Mouse (Mus musculus) ovary, postnatal 14 days (tissue): ENCODE measurements around the gene Anks1b.

Source experiments
- DNase-seq: peaks from one replicate; pipeline ENCODE4 v3.0.0; 2022; ENCODE audit warnings: low spot score

Anks1b gene

DNA sequence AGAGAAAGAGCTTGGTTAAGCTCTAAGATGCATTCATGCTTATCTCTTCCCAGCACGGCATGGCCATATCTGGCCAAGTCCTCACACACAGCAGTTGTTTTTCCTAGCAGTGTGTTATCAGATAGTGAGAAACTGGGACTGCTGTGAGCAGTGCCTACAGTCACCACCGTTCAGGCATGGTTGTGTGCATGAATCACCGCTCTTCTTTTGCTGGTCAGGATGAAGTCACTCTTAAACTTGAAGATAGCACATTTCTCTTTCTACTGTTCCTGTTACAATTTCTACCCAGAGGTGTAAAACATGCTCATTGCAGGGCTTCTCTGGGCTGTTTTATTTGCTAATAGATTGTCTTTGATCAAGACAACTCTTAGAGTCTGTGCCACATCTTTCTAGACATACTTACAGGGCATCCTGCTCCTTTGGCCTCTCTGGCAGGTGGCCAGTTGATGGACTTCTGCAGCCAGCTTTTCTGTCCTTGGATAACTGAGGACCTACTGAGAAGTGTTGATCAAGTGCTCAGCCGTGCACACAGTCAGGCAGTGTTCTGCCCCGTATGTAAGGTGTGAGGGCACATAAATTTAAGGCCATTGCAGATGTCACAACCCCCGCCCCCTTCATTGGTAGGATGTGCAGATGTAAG lies 296.8 kb downstream of the Anks1b start:
- DNase-seq = no peak

DNA sequence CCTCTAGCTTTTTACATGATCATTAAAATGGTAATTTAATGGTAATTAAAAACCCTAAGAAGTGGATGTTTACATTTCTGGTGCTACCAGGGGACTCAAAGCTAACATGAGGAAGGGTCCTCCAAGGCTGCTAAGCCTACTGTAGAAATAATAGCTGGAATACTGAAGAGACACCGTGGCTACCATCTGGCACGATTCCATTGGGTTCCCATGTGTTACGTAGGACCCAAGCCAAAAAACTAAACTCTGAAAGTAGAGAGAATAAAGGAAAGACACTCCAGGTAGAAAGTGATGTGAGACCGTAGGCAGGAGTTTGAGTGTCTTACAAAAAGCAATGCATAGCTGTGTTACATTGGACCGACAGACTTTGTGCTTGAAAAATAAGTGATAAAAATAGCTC lies 317.1 kb downstream of the Anks1b start:
- no peak for DNase-seq

DNA sequence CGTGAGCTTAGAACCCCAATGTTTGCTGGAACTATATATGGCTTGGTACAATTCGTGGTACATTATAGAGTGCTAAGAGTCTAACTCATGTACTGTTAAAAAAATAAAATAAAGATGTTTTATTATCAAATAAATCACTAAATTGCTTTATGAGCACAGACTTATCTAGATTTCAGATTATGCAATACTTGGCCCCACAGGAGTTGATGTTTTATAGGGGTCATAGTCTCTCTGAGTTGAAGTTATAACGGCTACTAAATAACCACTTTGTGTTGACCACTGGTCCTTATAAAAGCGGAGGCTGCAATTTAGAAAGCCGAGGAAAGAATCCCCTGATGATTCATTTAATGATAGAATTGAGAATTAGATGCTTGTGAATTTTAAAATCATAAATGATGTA lies 323.6 kb downstream of the Anks1b start:
- DNase-seq = no peak

DNA sequence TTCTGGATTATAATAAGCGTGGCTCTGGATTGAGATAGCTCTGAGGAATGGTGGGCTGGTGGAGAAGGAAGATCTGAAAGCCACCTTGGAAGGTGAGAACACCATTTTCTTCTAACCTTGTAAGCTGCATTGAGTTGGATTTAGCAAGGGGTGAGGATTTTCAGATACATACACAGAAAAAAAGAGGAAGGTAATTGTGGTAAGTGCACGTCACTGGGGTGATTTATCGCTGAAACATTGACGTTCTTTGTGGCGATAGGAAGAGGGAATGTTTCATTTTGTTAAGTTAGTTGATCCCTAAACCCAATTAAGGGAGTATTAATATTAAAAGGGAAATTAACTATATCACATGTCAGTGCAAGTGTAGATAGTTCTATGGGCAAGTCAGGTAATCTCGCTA lies 336.7 kb downstream of the Anks1b start:
- DNase-seq = no peak

DNA sequence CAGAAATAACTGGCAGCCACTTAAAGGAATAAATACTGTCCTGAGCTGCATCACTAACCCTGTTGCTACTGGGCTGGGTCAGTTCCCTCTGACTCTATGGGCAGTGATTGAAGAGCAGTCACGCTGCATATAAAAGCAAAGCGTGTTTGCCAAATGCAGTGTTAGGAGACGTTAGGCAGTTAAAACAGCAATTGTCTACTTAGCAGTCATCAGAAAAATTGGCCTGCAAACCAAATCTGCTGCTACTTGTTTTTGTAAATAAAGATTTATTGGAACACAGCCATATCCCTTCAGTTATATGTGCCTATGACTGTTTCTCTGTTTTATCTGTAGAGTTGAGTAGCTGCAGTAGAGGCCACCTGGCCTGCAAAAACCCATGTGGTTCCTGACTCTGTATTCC lies 347.2 kb downstream of the Anks1b start:
- DNase-seq = no peak

DNA sequence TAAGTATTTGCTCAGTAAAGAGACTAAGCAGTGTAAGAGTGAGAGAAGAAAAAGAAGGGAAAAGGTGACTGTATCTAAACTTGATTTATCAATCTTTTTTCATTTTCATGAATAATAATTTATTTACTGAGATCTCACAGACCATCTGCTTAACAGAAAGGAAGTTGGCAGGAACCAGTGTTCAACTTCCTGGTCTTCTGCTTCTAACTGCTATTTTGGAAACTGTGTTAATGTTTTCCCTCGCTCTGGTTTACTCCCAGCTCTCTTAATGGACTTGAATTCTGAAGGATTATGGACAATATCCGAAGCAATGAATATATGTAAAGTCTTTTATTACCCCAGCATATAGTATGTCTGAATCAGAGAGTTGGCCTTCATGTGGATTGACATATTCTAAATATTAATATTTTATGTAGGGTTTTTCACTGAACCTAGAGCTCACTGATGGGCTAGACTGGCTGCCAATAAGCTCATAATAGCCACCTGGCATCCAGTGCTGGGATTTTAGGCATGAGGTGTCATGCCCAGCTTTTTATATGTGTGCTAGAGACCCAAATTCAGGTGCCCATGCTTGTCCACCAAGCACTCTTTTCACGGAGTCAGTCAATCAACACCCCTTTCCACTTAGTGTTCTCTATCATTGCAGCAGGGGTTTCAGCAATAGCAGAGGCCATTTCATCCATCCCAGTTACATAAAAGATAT lies 349.6 kb downstream of the Anks1b start:
- DNase-seq = no peak

DNA sequence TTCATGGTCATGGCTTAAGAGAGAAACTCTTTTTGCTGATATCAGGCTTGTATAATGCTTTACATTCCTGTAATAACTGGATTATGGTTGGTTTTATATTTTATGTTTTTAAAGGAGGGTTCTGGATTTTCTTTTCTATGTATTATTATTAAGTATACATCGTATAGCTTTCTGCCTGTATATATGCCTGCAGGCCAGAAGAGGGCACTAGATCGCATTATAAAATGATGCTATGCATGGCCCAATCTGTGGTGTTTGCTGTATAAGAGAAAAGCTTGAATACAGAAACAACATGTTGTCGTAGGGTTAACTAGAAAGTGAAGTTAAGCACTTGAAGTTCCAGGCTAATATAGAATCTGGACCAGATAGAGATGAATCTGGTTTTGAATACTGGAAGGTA lies 362.0 kb downstream of the Anks1b start:
- no peak for DNase-seq

DNA sequence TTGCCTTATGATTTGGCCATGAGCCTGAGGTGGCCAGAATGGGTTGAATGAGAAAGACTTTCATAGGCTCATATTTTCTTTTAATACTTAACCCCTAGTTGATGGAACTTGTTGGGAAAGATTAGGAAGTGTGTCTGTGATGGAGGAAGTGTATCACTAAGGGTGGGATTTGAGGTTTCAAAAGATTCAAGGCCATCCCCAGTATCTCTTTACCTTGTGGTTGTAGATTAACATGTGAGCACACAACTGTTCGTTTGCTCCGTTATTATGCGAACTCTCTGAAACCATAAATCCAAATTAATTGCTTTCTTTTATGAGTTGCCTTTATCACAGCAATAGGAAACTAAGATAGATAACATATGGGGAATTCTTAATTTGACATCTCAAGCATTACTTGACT lies 364.0 kb downstream of the Anks1b start:
- DNase-seq = no peak

DNA sequence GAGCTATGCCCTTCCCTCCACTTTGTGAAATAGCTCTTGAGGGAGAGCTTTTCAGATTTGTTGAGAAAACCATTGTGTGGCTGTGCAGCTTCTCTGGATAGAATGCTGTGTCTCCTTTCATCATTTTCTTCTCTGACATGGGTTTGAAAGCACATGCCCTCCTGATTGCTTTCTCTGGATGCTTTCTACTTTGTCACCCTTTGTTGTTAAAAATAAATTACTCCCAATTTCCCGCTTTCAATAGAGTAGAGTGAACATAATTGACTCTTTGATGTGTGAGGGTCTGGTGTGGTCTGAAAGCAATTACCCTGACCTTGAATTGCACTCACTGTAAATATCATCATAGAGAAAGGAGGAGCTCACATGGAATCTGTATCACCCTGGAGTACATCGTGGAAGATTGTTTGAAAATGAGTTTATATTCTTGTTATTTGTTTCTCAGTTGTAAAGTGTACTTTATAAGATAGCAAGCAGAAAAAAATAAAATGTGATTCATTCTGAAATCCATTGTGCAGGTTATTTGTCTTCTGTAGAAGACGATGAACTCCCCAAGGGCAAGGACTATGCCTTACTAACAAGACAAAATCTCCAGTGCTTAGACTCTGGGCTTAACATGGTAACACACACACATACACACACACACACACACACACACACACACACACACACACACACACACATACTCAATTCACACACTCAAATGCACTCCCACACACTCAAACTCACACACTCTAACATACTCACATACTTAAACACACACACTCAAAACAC lies 385.8 kb downstream of the Anks1b start:
- no peak for DNase-seq

DNA sequence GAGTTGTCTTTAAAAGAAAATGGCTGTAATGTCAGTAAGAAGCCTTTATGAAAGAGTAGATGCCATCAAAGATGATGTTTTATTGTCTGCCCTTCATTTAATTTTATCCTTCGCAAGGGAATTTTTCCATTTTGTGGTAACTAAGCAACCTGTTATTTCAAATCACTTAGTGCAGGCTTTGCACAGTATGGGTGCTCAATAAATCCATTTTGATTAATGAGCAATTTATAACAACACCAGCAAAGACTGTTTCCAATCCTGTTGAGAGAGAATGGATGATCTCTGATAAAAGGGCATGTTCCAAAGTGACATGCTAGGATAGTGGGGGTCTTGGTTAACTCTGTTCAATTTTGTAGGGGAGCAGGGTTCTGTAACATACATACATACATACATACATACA lies 398.0 kb downstream of the Anks1b start:
- DNase-seq = no peak

DNA sequence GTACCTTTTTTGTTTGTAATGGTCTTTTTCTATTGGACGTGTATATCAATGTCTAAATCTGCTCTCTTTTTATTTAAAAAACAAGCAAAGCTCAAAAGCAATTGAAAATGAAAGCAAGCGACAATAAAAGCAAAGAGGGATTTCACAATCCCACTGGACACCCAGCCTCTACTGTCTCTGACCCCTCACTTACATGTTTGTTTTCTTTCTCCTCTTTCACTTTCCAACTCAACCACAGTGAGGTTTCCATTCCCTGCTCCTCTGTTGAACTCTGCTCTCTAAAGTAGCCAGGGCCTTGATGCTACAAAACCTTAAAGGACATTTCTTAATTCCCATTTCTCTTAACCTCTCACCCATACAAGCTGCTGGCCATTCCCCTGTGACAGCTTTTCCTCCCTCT lies 400.0 kb downstream of the Anks1b start:
- DNase-seq = no peak

DNA sequence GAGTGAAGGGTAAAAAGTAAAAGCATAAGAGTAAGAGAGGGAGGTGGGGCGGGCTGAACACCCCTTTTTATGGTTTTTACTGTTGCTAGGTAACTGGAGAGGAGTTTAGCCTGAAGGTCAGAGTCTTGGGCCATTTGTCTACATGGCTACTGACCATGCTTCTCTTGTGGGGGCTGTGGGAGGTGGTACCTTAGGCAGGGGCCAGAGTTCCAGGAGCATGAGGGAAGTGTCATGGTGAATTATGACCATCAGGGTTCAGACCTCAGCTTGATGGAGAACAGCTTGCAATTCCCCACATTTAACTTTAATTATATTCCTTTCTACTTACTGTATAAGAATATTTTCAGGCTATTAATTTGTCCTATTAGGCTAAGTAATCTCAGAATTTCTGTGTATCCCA lies 413.3 kb downstream of the Anks1b start:
- DNase-seq = no peak

DNA sequence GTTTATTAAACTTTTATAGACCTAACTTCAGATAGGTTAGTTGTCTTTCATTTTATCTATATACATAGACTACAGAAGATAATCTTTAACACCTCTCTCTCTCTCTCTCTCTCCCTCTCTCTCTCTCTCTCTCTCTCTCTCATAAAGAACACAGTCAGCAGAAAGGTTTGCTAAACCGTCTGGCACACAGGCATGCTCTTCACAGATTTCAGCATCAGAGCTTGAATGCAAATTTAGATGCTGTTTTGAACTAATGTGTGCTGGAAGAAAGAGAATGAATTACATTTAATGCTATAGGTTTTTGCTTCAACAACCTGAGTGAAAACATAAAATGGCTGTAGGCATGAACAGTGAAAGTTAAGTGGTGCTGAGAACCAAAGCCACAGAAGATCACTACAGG lies 429.9 kb downstream of the Anks1b start:
- DNase-seq = no peak

DNA sequence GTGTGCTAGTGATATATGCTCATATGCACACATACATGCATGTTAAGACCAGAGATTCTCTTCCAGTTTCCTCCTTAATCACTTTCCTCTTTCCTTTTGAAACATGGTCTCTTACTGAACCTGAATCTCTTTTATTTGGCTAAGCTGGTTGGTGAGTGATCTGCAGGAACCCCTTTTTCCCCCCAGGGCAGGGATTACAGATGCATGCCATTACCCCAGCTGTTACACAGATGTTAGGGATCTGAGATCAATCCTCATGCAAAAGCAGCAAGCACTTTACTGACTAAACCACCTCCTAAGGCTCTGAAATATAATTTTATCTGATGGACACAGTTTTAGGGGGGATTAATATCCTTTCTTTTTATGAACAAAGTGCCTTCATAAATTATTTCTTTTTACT lies 432.8 kb downstream of the Anks1b start:
- no peak for DNase-seq

DNA sequence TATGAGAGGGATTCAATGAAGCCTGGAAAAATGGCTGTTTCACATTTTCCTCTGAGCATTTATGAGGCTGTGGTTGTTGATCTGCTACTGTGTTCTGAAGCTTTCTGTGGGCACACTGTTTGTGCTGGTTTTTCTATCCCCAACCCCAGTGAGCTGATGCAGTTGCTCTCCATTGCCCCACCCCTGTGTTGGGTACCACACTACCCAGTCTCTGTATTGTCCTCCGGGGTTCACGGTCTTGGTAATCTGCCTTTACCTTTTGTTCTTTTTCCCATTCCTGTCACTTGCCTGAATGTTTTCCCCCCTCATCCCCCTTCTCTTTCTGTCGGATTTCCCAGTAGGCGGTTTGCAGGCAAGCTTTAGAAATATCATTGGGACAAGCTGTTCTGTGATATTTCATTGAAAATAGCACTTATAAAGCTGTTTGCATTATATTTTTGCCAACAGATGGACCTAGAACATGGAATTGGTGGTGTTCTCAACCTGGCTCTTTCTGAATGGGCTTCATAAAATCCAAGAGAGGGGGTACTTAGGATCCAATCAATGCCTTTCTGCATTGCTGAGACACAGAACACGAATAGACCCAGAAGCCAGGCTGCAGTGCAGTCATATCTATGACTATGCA lies 434.7 kb downstream of the Anks1b start:
- DNase-seq = no peak

DNA sequence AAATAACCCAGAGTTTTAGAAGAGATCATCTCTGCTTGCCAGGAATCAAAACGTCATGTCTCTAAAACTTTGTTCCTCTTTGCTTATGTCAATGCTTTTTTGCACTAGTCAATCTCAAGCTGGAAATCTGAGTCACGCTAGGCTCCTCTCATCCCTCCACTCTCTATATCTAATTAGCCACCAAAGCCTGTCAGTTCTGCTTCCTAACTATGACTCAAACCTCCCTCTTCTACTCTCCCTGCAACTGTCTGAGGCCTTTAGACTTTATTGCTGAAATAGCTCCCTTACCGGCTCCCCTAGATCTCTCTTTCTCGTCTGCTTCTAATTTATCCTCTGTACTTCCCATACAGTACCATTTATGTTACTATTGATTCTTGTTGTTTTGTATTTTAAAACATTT lies 456.5 kb downstream of the Anks1b start:
- DNase-seq = no peak

DNA sequence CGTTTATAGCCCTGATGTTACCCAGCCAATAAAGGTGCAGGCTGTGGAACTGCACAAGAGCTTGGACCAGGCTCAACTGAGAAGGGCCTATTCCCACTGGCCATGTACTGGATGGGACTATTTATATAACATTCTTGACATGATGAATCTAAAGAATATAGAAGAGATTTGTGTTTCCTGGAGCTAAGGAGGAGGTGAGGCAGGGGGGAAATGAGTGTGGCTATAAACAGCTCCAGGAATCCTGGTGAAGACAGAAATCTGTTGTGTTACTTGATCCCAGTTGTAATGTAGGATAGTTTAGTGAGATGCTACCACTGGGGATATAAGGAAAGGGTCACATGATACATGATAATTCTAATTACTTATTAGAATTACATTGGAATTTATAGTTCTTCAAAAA lies 472.1 kb downstream of the Anks1b start:
- DNase-seq = no peak

DNA sequence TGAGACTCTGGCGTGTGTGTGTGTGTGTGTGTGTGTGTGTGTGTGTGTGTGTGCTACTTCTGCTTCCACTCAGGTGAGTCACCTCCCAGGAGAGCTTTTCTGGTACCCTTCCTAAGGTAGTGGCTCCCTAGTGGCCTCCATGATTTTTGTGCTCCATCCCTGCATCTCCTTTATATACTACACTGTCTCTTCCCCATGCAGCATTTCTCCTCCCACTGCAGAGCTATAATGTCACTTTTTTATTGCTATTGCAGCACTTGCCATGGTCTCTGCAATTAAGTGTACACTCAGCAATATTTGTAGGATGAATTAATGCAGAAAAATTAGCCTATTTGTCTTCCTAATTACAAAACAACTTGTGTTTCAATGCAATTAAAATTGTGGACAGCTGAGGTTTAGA lies 482.9 kb downstream of the Anks1b start:
- no peak for DNase-seq

DNA sequence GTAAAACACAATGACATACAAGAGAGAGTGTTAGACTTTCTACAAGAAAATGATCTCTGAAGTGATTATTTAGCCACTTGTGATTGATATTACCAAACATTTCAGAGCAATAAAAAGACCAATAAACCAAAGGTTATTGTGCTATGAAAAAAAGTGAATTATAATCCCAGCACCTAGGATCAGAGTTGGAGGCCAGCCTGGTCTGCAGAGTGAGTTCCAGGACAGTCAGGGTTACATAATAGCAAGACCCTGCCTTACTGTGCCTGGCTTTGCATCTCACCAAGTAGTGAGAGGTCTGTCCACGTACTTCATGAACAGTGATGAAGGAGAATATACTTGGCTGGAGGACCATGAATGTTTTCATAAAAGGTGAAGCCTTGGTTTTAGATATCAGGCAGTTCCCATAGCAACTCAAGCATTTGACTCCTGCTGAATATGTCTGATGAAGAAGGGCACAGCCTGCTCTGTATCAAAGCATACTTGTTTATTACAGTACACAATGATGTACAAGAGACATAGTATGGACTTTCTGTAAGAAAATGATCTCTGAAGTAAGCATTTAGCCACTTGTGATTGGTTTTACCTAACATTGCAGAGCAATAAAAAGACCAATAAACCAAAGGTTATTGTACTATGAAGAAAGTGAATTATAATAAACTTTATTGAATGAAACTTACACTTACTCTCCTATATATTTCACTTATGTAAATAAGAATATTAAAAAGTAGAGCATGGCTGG lies 484.0 kb downstream of the Anks1b start:
- DNase-seq = no peak

DNA sequence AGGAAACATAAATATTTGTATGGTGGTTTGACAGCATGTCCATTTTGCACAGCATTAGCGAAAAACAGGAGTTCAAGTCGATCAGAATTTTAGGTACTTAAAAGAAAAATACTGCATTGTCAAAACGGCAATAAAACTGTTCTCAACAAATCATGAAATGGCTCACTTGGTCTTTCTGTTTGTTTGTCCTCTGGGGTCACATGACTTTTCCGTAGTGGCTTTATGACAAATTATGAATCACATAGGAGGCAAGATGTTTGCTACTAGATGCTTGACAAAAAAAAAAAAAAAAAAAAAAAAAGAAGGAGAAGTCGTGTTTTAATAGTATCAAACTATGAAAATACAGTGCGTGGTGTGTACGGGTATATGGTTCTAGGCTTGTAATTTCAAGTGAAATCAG lies 495.7 kb downstream of the Anks1b start:
- no peak for DNase-seq

DNA sequence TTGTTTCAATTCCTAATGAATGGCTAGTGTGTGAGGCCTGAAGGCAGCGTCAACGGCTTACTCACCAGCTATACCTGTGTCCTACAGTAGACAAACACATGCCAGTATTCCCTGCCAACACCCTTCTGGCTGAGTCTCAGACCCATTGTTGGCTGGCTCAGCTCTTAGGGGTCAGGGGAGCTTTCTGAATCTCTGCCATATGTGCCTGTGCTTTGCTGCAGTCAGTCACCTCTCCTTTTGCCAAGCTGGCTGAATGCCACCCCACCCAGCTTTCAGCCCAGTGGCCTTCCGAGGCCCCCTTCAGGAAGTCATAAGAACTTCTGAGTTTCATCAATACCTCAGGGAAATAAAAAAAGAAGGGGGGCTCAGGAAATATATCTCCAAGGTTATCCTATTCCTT lies 497.4 kb downstream of the Anks1b start:
- peak; percentile 2 for DNase-seq

DNA sequence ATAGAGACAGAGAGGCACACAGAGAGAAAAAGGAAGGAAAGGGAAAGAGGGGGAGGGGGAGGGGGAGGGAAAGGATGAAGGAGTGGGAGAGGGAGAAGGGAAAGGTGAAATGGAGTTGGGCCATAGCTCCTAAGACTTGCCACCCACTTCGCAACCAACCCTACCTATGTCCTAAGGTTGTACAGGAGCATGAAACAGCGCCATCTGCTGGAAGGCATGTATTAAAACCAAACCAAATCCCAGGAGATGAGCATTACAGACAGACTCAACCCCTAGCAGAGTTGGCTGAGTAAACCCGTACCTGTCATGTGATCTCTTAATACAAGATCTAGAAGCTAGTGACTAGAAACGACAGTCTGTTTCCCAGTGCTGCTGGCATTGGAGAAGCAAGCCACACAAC lies 500.2 kb downstream of the Anks1b start:
- DNase-seq = peak; percentile 9
